30 mouse cellular contexts compared by ENCODE assay signal in the genomic region with DNA sequence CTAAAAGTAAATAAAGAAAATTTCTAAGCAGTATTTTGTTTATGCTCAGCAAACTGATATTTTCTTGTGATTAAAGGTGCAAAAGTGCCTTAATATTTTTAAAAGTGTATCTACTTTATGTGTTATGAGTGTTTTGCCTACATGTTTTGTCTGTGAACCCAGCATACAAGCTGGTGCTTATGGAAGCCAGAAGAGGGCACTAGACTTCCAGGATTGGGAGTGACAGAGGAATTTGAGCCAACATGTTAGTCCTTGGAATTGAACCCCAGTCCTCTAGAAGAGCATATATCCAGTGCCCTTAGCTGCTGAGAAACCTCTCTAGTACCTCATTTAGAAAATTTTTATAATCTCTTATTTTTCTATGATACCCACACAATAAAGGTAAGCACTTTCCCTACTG. TPM values are rescaled to one million over a fixed set of nuclear protein-coding genes. Genes with fewer than 3 reads are reported as not detected.
A peak's percentile ranks its signal among the peaks of the same experiment; 100 is the strongest.
DNase-seq lines count a peak whose midpoint lies in the region; ATAC-seq and TF ChIP-seq lines count a peak whose summit lies in the region.
"Had no signal": no experiment of that assay in that cellular context is flagged by ENCODE, and none has a peak within 500 bp of the region (broad histone marks: within the 10 kb centered on the region; RNA-seq: fewer than 3 reads in every experiment).

No protein-coding gene starts in this region.

- intact Hi-C loops in left cerebral cortex, postnatal 4 days (cut with DNase I): no loop called here

- no peak overlapping the region for H3K9ac ChIP-seq in hindbrain, postnatal 0 days (replicated peaks; ENCODE audit: low read length)
- H3K9ac ChIP-seq in hindbrain, embryonic 13.5 days: no peak overlapping the region
- no peak overlapping the region for H3K9ac ChIP-seq in liver, adult 2 months (ENCODE audit: low read depth, low read length)
- H3K9ac ChIP-seq in liver, embryonic 11.5 days (ENCODE audit: low read depth, low read length): no peak overlapping the region
- H3K9ac ChIP-seq in ES-E14 (ENCODE audit: insufficient read depth, low read depth, low read length, poor library complexity, severe bottlenecking): no peak overlapping the region
- H3K9ac ChIP-seq: embryonic facial prominence, embryonic 15.5 days; heart, embryonic 13.5 days; hindbrain, embryonic 14.5 days; intestine, embryonic 15.5 days; limb, embryonic 15.5 days; liver, postnatal 0 days; midbrain, embryonic 12.5 days; neural tube, embryonic 15.5 days; stomach, embryonic 15.5 days had no signal

- no peaks in the 10 kb centered on the region for H3K4me1 ChIP-seq in hindbrain, postnatal 0 days (ENCODE audit: insufficient read depth, low read length)
- no peaks in the 10 kb centered on the region for H3K4me1 ChIP-seq in hindbrain, embryonic 13.5 days (replicated peaks)
- H3K4me1 ChIP-seq in liver, adult 2 months (ENCODE audit: control insufficient read depth, insufficient read depth, low read length): no peaks in the 10 kb centered on the region
- H3K4me1 ChIP-seq in liver, embryonic 11.5 days (replicated peaks; ENCODE audit: control insufficient read depth, insufficient read depth, low read length): no peaks in the 10 kb centered on the region
- peaks cover 0 to 5% of the 10 kb centered on the region in 2 experiments; a peak in 2 of 4 replicates for H3K4me1 ChIP-seq in ES-E14 (ENCODE audit: control insufficient read depth in 2 of 2, insufficient read depth in 2 of 2, low read length in 2 of 2, poor library complexity in 1 of 2)
- H3K4me1 ChIP-seq: embryonic facial prominence, embryonic 15.5 days; heart, embryonic 13.5 days; intestine, embryonic 15.5 days; limb, embryonic 15.5 days; midbrain, embryonic 12.5 days; neural tube, embryonic 15.5 days; stomach, embryonic 15.5 days had no signal

- no peaks in the 10 kb centered on the region for H3K27me3 ChIP-seq in hindbrain, postnatal 0 days (ENCODE audit: insufficient read depth, low read length)
- H3K27me3 ChIP-seq in hindbrain, embryonic 13.5 days: no peaks in the 10 kb centered on the region
- no peaks in the 10 kb centered on the region for H3K27me3 ChIP-seq in liver, adult 2 months (ENCODE audit: control insufficient read depth, insufficient read depth, low read length)
- no peaks in the 10 kb centered on the region for H3K27me3 ChIP-seq in liver, embryonic 11.5 days (replicated peaks; ENCODE audit: control insufficient read depth, insufficient read depth, low read length)
- H3K27me3 ChIP-seq: CH12.LX; embryonic facial prominence, embryonic 15.5 days; heart, embryonic 13.5 days; intestine, embryonic 15.5 days; limb, embryonic 15.5 days; midbrain, embryonic 12.5 days; neural tube, embryonic 15.5 days; Patski; stomach, embryonic 15.5 days had no signal

- no peak overlapping the region for H3K4me3 ChIP-seq in hindbrain, postnatal 0 days (ENCODE audit: low read length)
- no peak overlapping the region for H3K4me3 ChIP-seq in hindbrain, embryonic 13.5 days
- H3K4me3 ChIP-seq in liver, adult 2 months (ENCODE audit: insufficient read depth, low read depth, low read length): no peak overlapping the region
- H3K4me3 ChIP-seq in liver, embryonic 11.5 days (ENCODE audit: low read depth, low read length): no peak overlapping the region
- no peak overlapping the region for H3K4me3 ChIP-seq in ES-E14 (ENCODE audit: insufficient read depth in 1 of 2, low read depth in 1 of 2, low read length in 2 of 2, poor library complexity in 1 of 2, severe bottlenecking in 1 of 2)
- H3K4me3 ChIP-seq: embryonic facial prominence, embryonic 15.5 days; heart, embryonic 13.5 days; intestine, embryonic 15.5 days; limb, embryonic 15.5 days; midbrain, embryonic 12.5 days; neural tube, embryonic 15.5 days; stomach, embryonic 15.5 days had no signal

- no peak for TF ChIP-seq POLR2A in liver, adult 2 months (IDR thresholded peaks at IDR 0.05; ENCODE audit: extremely low read depth, insufficient read depth, low read length)

- 0 out of 2 replicates have a peak, but pooled peaks have one; percentile 23 for TF ChIP-seq CTCF in hindbrain, postnatal 0 days (IDR thresholded peaks at IDR 0.05; ENCODE audit: low read depth)
- TF ChIP-seq CTCF in liver, adult 2 months (IDR thresholded peaks at IDR 0.05; ENCODE audit: low read depth, low read length): peak; percentile 20

- no peak overlapping the region for H3K4me2 ChIP-seq in hindbrain, postnatal 0 days (ENCODE audit: low read depth, low read length)
- H3K4me2 ChIP-seq in hindbrain, embryonic 13.5 days: no peak overlapping the region
- no peak overlapping the region for H3K4me2 ChIP-seq in liver, embryonic 11.5 days
- H3K4me2 ChIP-seq: embryonic facial prominence, embryonic 15.5 days; heart, embryonic 13.5 days; hindbrain, embryonic 14.5 days; intestine, embryonic 15.5 days; limb, embryonic 15.5 days; midbrain, embryonic 12.5 days; neural tube, embryonic 15.5 days; stomach, embryonic 15.5 days had no signal

- H3K79me2 ChIP-seq in liver, adult 2 months (ENCODE audit: control insufficient read depth, insufficient read depth, low read length): no peaks in the 10 kb centered on the region

- in situ Hi-C loops in ES-E14 (cut with MboI; ENCODE audit: low sequenced_read_pairs in 2 of 2, unreplicated experiment in 2 of 2): no loop called here

- no peaks in the 10 kb centered on the region for H3K36me3 ChIP-seq in hindbrain, postnatal 0 days (ENCODE audit: insufficient read depth, low read length)
- H3K36me3 ChIP-seq in hindbrain, embryonic 13.5 days: no peaks in the 10 kb centered on the region
- no peaks in the 10 kb centered on the region for H3K36me3 ChIP-seq in liver, adult 2 months (ENCODE audit: control insufficient read depth, insufficient read depth, low read length)
- H3K36me3 ChIP-seq in liver, embryonic 11.5 days (ENCODE audit: control insufficient read depth, insufficient read depth, low read length): no peaks in the 10 kb centered on the region
- H3K36me3 ChIP-seq in ES-E14 (ENCODE audit: control insufficient read depth, insufficient read depth, low read length, poor library complexity, severe bottlenecking): no peaks in the 10 kb centered on the region
- H3K36me3 ChIP-seq: embryonic facial prominence, embryonic 15.5 days; heart, embryonic 13.5 days; intestine, embryonic 15.5 days; limb, embryonic 15.5 days; midbrain, embryonic 12.5 days; neural tube, embryonic 15.5 days; stomach, embryonic 15.5 days had no signal

- no peak for ATAC-seq in hindbrain, postnatal 0 days
- ATAC-seq in hindbrain, embryonic 13.5 days (ENCODE audit: low FRiP score): no peak
- ATAC-seq in liver, embryonic 11.5 days (replicated peaks; ENCODE audit: low FRiP score): no peak
- ATAC-seq: forebrain, embryonic 16.5 days; intestine, embryonic 15.5 days; liver, postnatal 0 days; Patski had no signal

- DNase-seq in hindbrain, postnatal 0 days (ENCODE audit: low spot score): peak; percentile 4
- peak; percentile 37 for DNase-seq in liver, adult 2 months (ENCODE audit: extremely low read depth, low read depth, low spot score)
- no peak for DNase-seq in liver, embryonic 11.5 days (ENCODE audit: low spot score)
- peak; percentile 51 for DNase-seq in ES-E14 (ENCODE audit: low read depth, low spot score)
- DNase-seq in embryo, embryonic 10.5 days (ENCODE audit: low spot score): peak; percentile 6
- no peak for DNase-seq in heart, adult 9 months (ENCODE audit: low spot score in 2 of 2)
- no peak for DNase-seq in left cerebral cortex, postnatal 4 days
- DNase-seq: adrenal gland, postnatal 25 days; cerebellum, adult 2 months; gastrocnemius, postnatal 36 days; kidney, postnatal 25 days; liver, postnatal 0 days; lung, postnatal 10 days; thymus, adult 2 months had no signal

- no peak overlapping the region for H3K27ac ChIP-seq in hindbrain, postnatal 0 days
- no peak overlapping the region for H3K27ac ChIP-seq in hindbrain, embryonic 13.5 days
- no peak overlapping the region for H3K27ac ChIP-seq in liver, adult 2 months (replicated peaks; ENCODE audit: insufficient read depth, low read depth, low read length)
- H3K27ac ChIP-seq in liver, embryonic 11.5 days (ENCODE audit: low read depth, low read length): no peak overlapping the region
- no peak overlapping the region; the same call in 1 of the 2 replicates for H3K27ac ChIP-seq in ES-E14 (ENCODE audit: insufficient read depth, low read depth, low read length, poor library complexity, severe bottlenecking)
- H3K27ac ChIP-seq: embryonic facial prominence, embryonic 15.5 days; heart, embryonic 13.5 days; hindbrain, embryonic 14.5 days; intestine, embryonic 15.5 days; limb, embryonic 15.5 days; midbrain, embryonic 12.5 days; neural tube, embryonic 15.5 days; stomach, embryonic 15.5 days had no signal

- no peaks in the 10 kb centered on the region for H3K9me3 ChIP-seq in hindbrain, postnatal 0 days (ENCODE audit: low read length)
- no peaks in the 10 kb centered on the region for H3K9me3 ChIP-seq in hindbrain, embryonic 13.5 days
- no peaks in the 10 kb centered on the region for H3K9me3 ChIP-seq in liver, embryonic 11.5 days (ENCODE audit: control insufficient read depth, low read length)
- no peaks in the 10 kb centered on the region for H3K9me3 ChIP-seq in ES-E14 (ENCODE audit: control insufficient read depth, insufficient read depth, low read depth, low read length)
- H3K9me3 ChIP-seq: embryonic facial prominence, embryonic 15.5 days; heart, embryonic 13.5 days; intestine, embryonic 15.5 days; limb, embryonic 15.5 days; midbrain, embryonic 12.5 days; neural tube, embryonic 15.5 days; stomach, embryonic 15.5 days had no signal

RNA-seq across cellular contexts. Expression of a gene that starts 16.7 kb away (rescaled TPM):
- not detected in 2 replicates for total RNA-seq in hindbrain, postnatal 0 days (2014; rRNA removed)
- not detected in 2 replicates for polyA plus RNA-seq in hindbrain, postnatal 0 days (2015; fragmentation: Nextera tagmentation; extraction: Ambion mirVana)
- not detected in 2 replicates for polyA plus RNA-seq in hindbrain, embryonic 13.5 days (2015; fragmentation: Nextera tagmentation; extraction: Ambion mirVana)
- not detected in 2 replicates for total RNA-seq in liver, adult 2 months (2014; rRNA removed)
- not detected in 2 replicates for polyA plus RNA-seq in liver, adult 2 months (2012; rRNA removed)
- polyA plus RNA-seq in liver, embryonic 11.5 days (2014; fragmentation: Nextera tagmentation; extraction: Ambion mirVana): not detected in 2 replicates
- total RNA-seq in ES-E14 (2012; rRNA removed): 2.7 and 9.3 TPM in 2 replicates
- not detected for total RNA-seq in left cerebral cortex, postnatal 4 days (2021)
- total RNA-seq: adrenal gland, postnatal 25 days; CH12.LX; gastrocnemius, postnatal 36 days; heart, postnatal 25 days; layer of hippocampus, postnatal 14 days; left cerebral cortex, postnatal 25 days; megakaryocyte progenitor cell, adult 5-6 weeks had no signal
- polyA plus RNA-seq: cerebellum, adult 2 months; embryonic facial prominence, embryonic 15.5 days; forebrain, embryonic 16.5 days; heart, embryonic 13.5 days; hindbrain, embryonic 14.5 days; intestine, embryonic 15.5 days; limb, embryonic 15.5 days; liver, postnatal 0 days; midbrain, embryonic 12.5 days; neural tube, embryonic 15.5 days; Patski; stomach, embryonic 15.5 days; thymus, adult 2 months had no signal

RNA-seq across cellular contexts. Expression of a gene that starts 26.2 kb away (rescaled TPM):
- not detected in 2 replicates for total RNA-seq in hindbrain, postnatal 0 days (2014; rRNA removed)
- not detected in 2 replicates for polyA plus RNA-seq in hindbrain, postnatal 0 days (2015; fragmentation: Nextera tagmentation; extraction: Ambion mirVana)
- polyA plus RNA-seq in hindbrain, embryonic 13.5 days (2015; fragmentation: Nextera tagmentation; extraction: Ambion mirVana): not detected in 2 replicates
- not detected in 2 replicates for total RNA-seq in liver, adult 2 months (2014; rRNA removed)
- polyA plus RNA-seq in liver, adult 2 months (2012; rRNA removed): not detected in 2 replicates
- polyA plus RNA-seq in liver, embryonic 11.5 days (2014; fragmentation: Nextera tagmentation; extraction: Ambion mirVana): not detected in 2 replicates
- total RNA-seq in ES-E14 (2012; rRNA removed): 3.1 and 16.5 TPM in 2 replicates
- not detected for total RNA-seq in left cerebral cortex, postnatal 4 days (2021)
- total RNA-seq: adrenal gland, postnatal 25 days; CH12.LX; gastrocnemius, postnatal 36 days; heart, postnatal 25 days; layer of hippocampus, postnatal 14 days; left cerebral cortex, postnatal 25 days; megakaryocyte progenitor cell, adult 5-6 weeks had no signal
- polyA plus RNA-seq: cerebellum, adult 2 months; embryonic facial prominence, embryonic 15.5 days; forebrain, embryonic 16.5 days; heart, embryonic 13.5 days; hindbrain, embryonic 14.5 days; intestine, embryonic 15.5 days; limb, embryonic 15.5 days; liver, postnatal 0 days; midbrain, embryonic 12.5 days; neural tube, embryonic 15.5 days; Patski; stomach, embryonic 15.5 days; thymus, adult 2 months had no signal

RNA-seq across cellular contexts. Expression of a gene that starts 26.4 kb away (rescaled TPM):
- not detected in 2 replicates for total RNA-seq in hindbrain, postnatal 0 days (2014; rRNA removed)
- polyA plus RNA-seq in hindbrain, postnatal 0 days (2015; fragmentation: Nextera tagmentation; extraction: Ambion mirVana): not detected in 2 replicates
- polyA plus RNA-seq in hindbrain, embryonic 13.5 days (2015; fragmentation: Nextera tagmentation; extraction: Ambion mirVana): not detected in 2 replicates
- not detected in 2 replicates for total RNA-seq in liver, adult 2 months (2014; rRNA removed)
- not detected in 2 replicates for polyA plus RNA-seq in liver, adult 2 months (2012; rRNA removed)
- polyA plus RNA-seq in liver, embryonic 11.5 days (2014; fragmentation: Nextera tagmentation; extraction: Ambion mirVana): not detected in 2 replicates
- total RNA-seq in ES-E14 (2012; rRNA removed): not detected in 2 replicates
- total RNA-seq in left cerebral cortex, postnatal 4 days (2021): not detected
- total RNA-seq: adrenal gland, postnatal 25 days; CH12.LX; gastrocnemius, postnatal 36 days; heart, postnatal 25 days; layer of hippocampus, postnatal 14 days; left cerebral cortex, postnatal 25 days; megakaryocyte progenitor cell, adult 5-6 weeks had no signal
- polyA plus RNA-seq: cerebellum, adult 2 months; embryonic facial prominence, embryonic 15.5 days; forebrain, embryonic 16.5 days; heart, embryonic 13.5 days; hindbrain, embryonic 14.5 days; intestine, embryonic 15.5 days; limb, embryonic 15.5 days; liver, postnatal 0 days; midbrain, embryonic 12.5 days; neural tube, embryonic 15.5 days; Patski; stomach, embryonic 15.5 days; thymus, adult 2 months had no signal

RNA-seq across cellular contexts. Expression of a gene that starts 50.1 kb away (rescaled TPM):
- not detected in 2 replicates for total RNA-seq in hindbrain, postnatal 0 days (2014; rRNA removed)
- polyA plus RNA-seq in hindbrain, postnatal 0 days (2015; fragmentation: Nextera tagmentation; extraction: Ambion mirVana): 0.08 TPM in 1 of 2 replicates, not detected in the other
- polyA plus RNA-seq in hindbrain, embryonic 13.5 days (2015; fragmentation: Nextera tagmentation; extraction: Ambion mirVana): 0.08 TPM in 1 of 2 replicates, not detected in the other
- total RNA-seq in liver, adult 2 months (2014; rRNA removed): not detected in 2 replicates
- not detected in 2 replicates for polyA plus RNA-seq in liver, adult 2 months (2012; rRNA removed)
- not detected in 2 replicates for polyA plus RNA-seq in liver, embryonic 11.5 days (2014; fragmentation: Nextera tagmentation; extraction: Ambion mirVana)
- total RNA-seq in ES-E14 (2012; rRNA removed): not detected in 2 replicates
- not detected for total RNA-seq in left cerebral cortex, postnatal 4 days (2021)
- total RNA-seq: adrenal gland, postnatal 25 days; CH12.LX; gastrocnemius, postnatal 36 days; heart, postnatal 25 days; layer of hippocampus, postnatal 14 days; left cerebral cortex, postnatal 25 days; megakaryocyte progenitor cell, adult 5-6 weeks had no signal
- polyA plus RNA-seq: cerebellum, adult 2 months; embryonic facial prominence, embryonic 15.5 days; hindbrain, embryonic 14.5 days; intestine, embryonic 15.5 days; limb, embryonic 15.5 days; liver, postnatal 0 days; Patski; thymus, adult 2 months had no signal

RNA-seq across cellular contexts. Expression of a gene that starts 51.4 kb away (rescaled TPM):
- 0.14 TPM in 1 of 2 replicates, not detected in the other for total RNA-seq in hindbrain, postnatal 0 days (2014; rRNA removed)
- not detected in 2 replicates for polyA plus RNA-seq in hindbrain, postnatal 0 days (2015; fragmentation: Nextera tagmentation; extraction: Ambion mirVana)
- not detected in 2 replicates for polyA plus RNA-seq in hindbrain, embryonic 13.5 days (2015; fragmentation: Nextera tagmentation; extraction: Ambion mirVana)
- not detected in 2 replicates for total RNA-seq in liver, adult 2 months (2014; rRNA removed)
- not detected in 2 replicates for polyA plus RNA-seq in liver, adult 2 months (2012; rRNA removed)
- polyA plus RNA-seq in liver, embryonic 11.5 days (2014; fragmentation: Nextera tagmentation; extraction: Ambion mirVana): not detected in 2 replicates
- 1.2 and 1.9 TPM in 2 replicates for total RNA-seq in ES-E14 (2012; rRNA removed)
- not detected for total RNA-seq in left cerebral cortex, postnatal 4 days (2021)
- total RNA-seq: adrenal gland, postnatal 25 days; CH12.LX; gastrocnemius, postnatal 36 days; heart, postnatal 25 days; layer of hippocampus, postnatal 14 days; left cerebral cortex, postnatal 25 days; megakaryocyte progenitor cell, adult 5-6 weeks had no signal
- polyA plus RNA-seq: embryonic facial prominence, embryonic 15.5 days; forebrain, embryonic 16.5 days; heart, embryonic 13.5 days; hindbrain, embryonic 14.5 days; intestine, embryonic 15.5 days; limb, embryonic 15.5 days; liver, postnatal 0 days; midbrain, embryonic 12.5 days; neural tube, embryonic 15.5 days; Patski; stomach, embryonic 15.5 days; thymus, adult 2 months had no signal

Comparison
In these comparisons a context has a peak if more than half of its experiments do, and no peak if none do; other contexts are left out.
1. DNase-seq: peak in hindbrain, postnatal 0 days (single experiment), liver, adult 2 months (single experiment), ES-E14 (single experiment) and embryo, embryonic 10.5 days (single experiment); none in liver, embryonic 11.5 days (single experiment), heart, adult 9 months (0 of 2) and left cerebral cortex, postnatal 4 days (single experiment).